Mouse (Mus musculus) liver, adult 2 months (tissue): ENCODE results near the gene C330007P06Rik. TPM values are rescaled to one million over a fixed set of nuclear protein-coding genes. Genes with fewer than 3 reads are reported as not detected.

Experiments used
- DNase-seq: peaks from one replicate; pipeline ENCODE4 v3.0.0-alpha.2; 2011; ENCODE audit warnings: low read depth, low spot score; ENCODE audit errors: extremely low read depth
- H3K27ac ChIP-seq: fragments of 200-500 bp; replicated peaks from 2 replicates; pipeline ENCODE4 v1.5.1; 2012; ENCODE audit warnings: low read depth, mild to moderate bottlenecking, control low read depth, inconsistent platforms, low read length; ENCODE audit not compliant: insufficient read depth
- H3K27me3 ChIP-seq: fragments of 200-500 bp; 2 replicates; pipeline ENCODE4 v1.6.1; 2012; ENCODE audit warnings: mild to moderate bottlenecking, moderate library complexity, low read length, inconsistent platforms; ENCODE audit not compliant: control insufficient read depth, insufficient read depth
- H3K36me3 ChIP-seq: fragments of 200-500 bp; 2 replicates; pipeline ENCODE4 v1.6.1; 2012; ENCODE audit warnings: low read length, inconsistent platforms; ENCODE audit not compliant: control insufficient read depth, insufficient read depth
- H3K4me1 ChIP-seq: fragments of 200-500 bp; 2 replicates; pipeline ENCODE4 v1.6.1; 2011; ENCODE audit warnings: low read length; ENCODE audit not compliant: control insufficient read depth, insufficient read depth
- H3K4me3 ChIP-seq: fragments of 200-500 bp; 2 replicates; pipeline ENCODE4 v1.5.1; 2011; ENCODE audit warnings: low read depth, mild to moderate bottlenecking, control low read depth, low read length, moderate library complexity; ENCODE audit not compliant: insufficient read depth
- H3K79me2 ChIP-seq: fragments of 200-500 bp; 2 replicates; pipeline ENCODE4 v1.6.1; 2012; ENCODE audit warnings: inconsistent platforms, mild to moderate bottlenecking, low read length, moderate library complexity; ENCODE audit not compliant: control insufficient read depth, insufficient read depth
- H3K9ac ChIP-seq: fragments of 200-500 bp; 2 replicates; pipeline ENCODE4 v1.6.1; 2012; ENCODE audit warnings: low read depth, mild to moderate bottlenecking, control low read depth, inconsistent platforms, low read length
- CTCF ChIP-seq: fragments of 200-500 bp; IDR thresholded peaks from 2 replicates; pipeline ENCODE4 v1.5.1; 2011; ENCODE audit warnings: low read depth, low read length, control low read depth
- POLR2A ChIP-seq: fragments of 200-500 bp; IDR thresholded peaks from 2 replicates; pipeline ENCODE4 v1.6.1; 2011; ENCODE audit warnings: low read length, control low read depth; ENCODE audit not compliant: insufficient read depth; ENCODE audit errors: extremely low read depth
- WGBS: fragments of 180-500 bp; shearing (Covaris S2); methylation state at CpG from one replicate; pipeline ENCODE4 v1.1.7; 2018; 5-methylcytosine and 5-hydroxymethylcytosine counted together
- polyA plus RNA-seq: library from polyadenylated mRNA; depleted of rRNA; stranded (reverse); fragments of >200 nt; gene quantifications from 2 replicates; pipeline ENCODE4 v1.2.3, GENCODE M21; 2012
- total RNA-seq: library from RNA; depleted of rRNA; stranded (reverse); fragments of >200 nt; gene quantifications from 2 replicates; pipeline ENCODE4 v1.2.3, GENCODE M21; 2014

The C330007P06Rik gene
- total and polyA plus RNA-seq, 2 experiments, result 9.4 to 30.5 TPM

DNA sequence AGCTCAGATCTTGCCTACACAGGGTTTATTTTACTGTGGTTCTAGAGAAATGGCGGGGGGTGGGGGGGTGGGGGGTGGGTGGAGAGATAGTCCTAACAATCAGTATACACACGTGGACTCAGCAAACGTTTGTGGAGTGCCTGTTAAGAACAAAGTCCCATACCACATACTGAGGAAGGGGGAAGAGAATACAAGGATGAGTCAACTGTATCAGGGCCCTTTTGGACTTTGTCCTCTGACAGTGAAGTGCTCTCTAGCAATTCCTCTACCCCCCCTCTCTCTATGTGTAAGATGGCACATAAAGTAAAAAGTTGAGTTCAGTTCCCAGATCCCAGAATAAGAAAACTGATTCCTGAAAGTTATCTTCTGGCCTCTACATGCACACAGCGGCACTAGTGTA is 54.3 kb downstream of the C330007P06Rik start:
- H3K36me3 ChIP-seq, result no peaks in the 10 kb centered on the region
- no peak for DNase-seq
- H3K4me1 ChIP-seq, result peaks cover 10% of the 10 kb centered on the region
- no peak overlapping the region for H3K27ac ChIP-seq
- no peaks in the 10 kb centered on the region for H3K27me3 ChIP-seq
- TF ChIP-seq CTCF, result no peak
- TF ChIP-seq POLR2A, result no peak
- no peaks in the 10 kb centered on the region for H3K79me2 ChIP-seq
- no peak overlapping the region for H3K4me3 ChIP-seq
- H3K9ac ChIP-seq, result no peak overlapping the region
- 34% methylated on average over 4 of the region's 4 CpGs for WGBS

DNA sequence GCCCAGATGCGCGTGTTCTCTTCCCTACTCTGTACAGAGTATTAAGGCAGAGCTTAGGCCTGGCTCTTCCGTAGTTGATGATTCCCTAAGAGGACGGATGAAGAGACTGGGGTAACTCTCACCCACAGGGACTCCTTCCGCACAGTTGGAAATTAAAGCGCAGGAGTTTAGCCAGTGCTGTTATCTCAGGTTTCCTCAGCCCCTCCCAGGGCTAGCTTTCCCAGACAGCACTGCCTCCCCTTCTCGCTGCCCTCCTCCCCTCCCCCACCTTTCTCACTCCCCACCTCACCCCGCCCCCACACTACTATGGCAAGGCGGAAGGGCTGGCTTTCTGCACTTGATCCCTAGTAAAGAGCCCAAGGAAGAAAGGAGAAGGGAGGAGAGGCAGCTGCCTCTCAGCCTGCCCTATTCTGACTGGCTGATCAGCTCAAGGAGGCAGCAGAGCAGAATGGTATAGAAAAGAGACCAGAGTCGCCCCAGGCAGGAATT is 56.9 kb downstream of the C330007P06Rik start:
- Histone ChIP-seq H3K9ac (no peak overlapping the region), H3K4me3 (no peak overlapping the region), H3K79me2 (no peaks in the 10 kb centered on the region), H3K27ac (no peak overlapping the region), H3K4me1 (peaks cover 3% of the 10 kb centered on the region; the same call in 1 of the 2 replicates), H3K27me3 (no peaks in the 10 kb centered on the region), H3K36me3 (no peaks in the 10 kb centered on the region)
- no peak for DNase-seq
- TF ChIP-seq CTCF, result no peak
- no peak for TF ChIP-seq POLR2A
- WGBS, result 57% methylated on average over 10 of the region's 10 CpGs

DNA sequence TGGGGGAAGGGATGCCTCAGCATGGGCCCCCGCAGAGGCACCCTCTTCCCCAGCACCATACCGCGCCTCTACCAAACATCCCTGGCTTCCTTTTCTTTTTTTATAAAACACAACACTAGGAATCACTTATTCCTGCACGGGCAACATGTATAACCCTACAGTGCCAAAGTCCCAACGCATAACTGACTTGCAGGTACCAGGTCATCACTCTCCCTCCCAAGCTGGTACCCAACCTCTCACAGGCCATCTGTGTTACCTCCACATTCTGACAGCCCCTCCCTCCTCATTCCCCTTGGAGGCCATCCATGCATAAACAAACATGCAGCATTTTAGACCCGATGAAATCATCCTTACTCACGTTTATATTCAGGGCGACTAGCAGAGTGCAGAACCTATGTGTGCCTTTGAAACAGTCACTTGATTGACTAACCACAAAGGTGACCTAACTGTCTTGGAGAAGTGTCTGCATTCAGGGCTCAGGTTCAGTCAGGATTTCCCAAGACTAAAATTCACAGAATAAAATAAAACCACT is 57.5 kb downstream of the C330007P06Rik start:
- Histone ChIP-seq H3K36me3 (no peaks in the 10 kb centered on the region), H3K79me2 (no peaks in the 10 kb centered on the region), H3K4me1 (peaks cover 3% of the 10 kb centered on the region; the same call in 1 of the 2 replicates), H3K27me3 (no peaks in the 10 kb centered on the region), H3K4me3 (no peak overlapping the region), H3K27ac (no peak overlapping the region), H3K9ac (no peak overlapping the region)
- whole genome bisulfite sequencing, result 52% methylated on average over 8 of the region's 8 CpGs
- TF ChIP-seq POLR2A, result no peak
- no peak for TF ChIP-seq CTCF
- no peak for DNase-seq

DNA sequence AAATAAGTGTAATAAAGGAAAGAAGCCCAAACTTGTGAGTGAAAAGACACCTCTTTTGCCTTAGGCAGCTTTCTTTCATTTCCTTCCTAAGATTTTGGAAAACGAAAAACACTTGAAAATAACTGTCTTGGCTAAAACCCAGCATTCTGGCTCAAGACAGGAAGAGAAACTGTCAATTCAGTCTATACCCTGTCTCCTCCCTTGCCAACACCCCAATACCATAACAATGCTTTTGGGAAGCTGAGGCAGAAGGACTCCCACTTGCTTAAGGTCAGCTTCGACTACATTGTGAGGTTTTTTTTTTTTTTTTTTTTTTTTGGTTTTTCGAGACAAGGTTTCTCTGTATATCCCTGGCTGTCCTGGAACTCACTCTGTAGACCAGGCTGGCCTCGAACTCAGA is 58.5 kb downstream of the C330007P06Rik start:
- DNase-seq, result no peak
- no peak overlapping the region for H3K4me3 ChIP-seq
- no peaks in the 10 kb centered on the region for H3K27me3 ChIP-seq
- no peaks in the 10 kb centered on the region for H3K79me2 ChIP-seq
- 83% methylated on average over 3 of the region's 4 CpGs for WGBS
- H3K27ac ChIP-seq, result no peak overlapping the region
- no peak overlapping the region for H3K9ac ChIP-seq
- no peaks in the 10 kb centered on the region for H3K36me3 ChIP-seq
- peaks cover 3% of the 10 kb centered on the region; the same call in 1 of the 2 replicates for H3K4me1 ChIP-seq
- TF ChIP-seq POLR2A, result no peak
- TF ChIP-seq CTCF, result no peak

DNA sequence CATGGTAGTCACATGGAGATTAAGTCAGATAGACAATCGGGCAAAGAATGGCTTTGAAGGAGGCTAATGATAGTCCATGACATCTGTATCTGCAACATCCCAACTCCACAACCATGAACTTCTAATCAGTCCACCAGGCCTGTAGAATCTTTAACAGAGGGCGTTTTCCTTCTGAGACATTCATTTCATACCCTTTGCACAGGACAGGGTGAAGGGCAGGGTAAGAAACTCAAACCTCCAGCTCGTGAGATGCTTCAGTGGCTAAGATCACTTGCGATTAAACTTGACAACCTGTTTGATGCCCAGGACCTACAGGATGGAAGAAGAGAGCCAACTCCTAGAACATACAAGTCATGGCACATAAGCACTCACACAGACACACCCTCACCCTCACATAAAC is 58.9 kb downstream of the C330007P06Rik start:
- DNase-seq, result no peak
- Histone ChIP-seq H3K27ac (peak overlapping the region; percentile 58), H3K27me3 (no peaks in the 10 kb centered on the region), H3K36me3 (no peaks in the 10 kb centered on the region), H3K79me2 (no peaks in the 10 kb centered on the region), H3K4me1 (peaks cover 3% of the 10 kb centered on the region; the same call in 1 of the 2 replicates), H3K4me3 (no peak overlapping the region), H3K9ac (no peak overlapping the region)
- WGBS, result 87% methylated on average over 4 of the region's 4 CpGs
- no peak for TF ChIP-seq POLR2A

DNA sequence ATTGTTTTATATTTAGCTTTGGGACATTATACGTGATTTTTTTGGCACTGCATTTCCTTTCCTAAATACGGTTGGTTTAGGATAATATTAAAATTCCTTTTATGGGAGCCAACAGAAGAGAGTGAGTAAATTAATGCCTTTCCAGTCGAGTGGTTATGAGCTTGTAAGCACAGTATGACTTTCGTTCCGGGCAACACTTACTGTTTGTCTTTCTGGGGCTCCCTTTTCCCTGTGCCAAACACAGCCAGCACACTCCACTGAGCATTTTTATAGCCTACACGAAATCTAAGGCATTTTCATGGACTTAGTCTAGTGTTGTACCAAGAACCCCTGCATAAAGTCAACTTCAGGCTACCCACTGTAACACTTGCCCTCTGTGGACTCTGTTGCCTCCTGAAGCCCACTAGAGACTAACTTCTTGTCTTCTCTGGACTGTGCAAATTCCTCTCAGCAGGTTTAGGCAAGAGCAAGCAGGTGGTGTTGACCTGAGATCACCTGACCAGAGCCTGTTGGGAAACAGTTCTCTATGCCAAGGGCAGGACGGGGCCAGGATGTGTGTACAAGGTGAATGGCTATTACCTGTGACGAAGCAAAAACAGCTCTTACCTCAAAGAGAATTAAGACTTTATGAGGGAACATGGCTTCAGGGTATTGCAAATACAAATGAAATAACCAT is 59.6 kb downstream of the C330007P06Rik start:
- Histone ChIP-seq H3K27me3 (no peaks in the 10 kb centered on the region), H3K9ac (no peak overlapping the region; the same call in 1 of the 2 replicates), H3K79me2 (no peaks in the 10 kb centered on the region), H3K4me1 (peaks cover 3% of the 10 kb centered on the region; the same call in 1 of the 2 replicates), H3K36me3 (no peaks in the 10 kb centered on the region), H3K4me3 (no peak overlapping the region), H3K27ac (peak overlapping the region; percentile 77)
- WGBS, result 25% methylated on average over 8 of the region's 8 CpGs
- TF ChIP-seq CTCF, result no peak
- TF ChIP-seq POLR2A, result no peak
- peak; percentile 93 for DNase-seq
